Mouse (Mus musculus): ENCODE measurements around the gene Luzp1. TPM values are rescaled to one million over a fixed set of nuclear protein-coding genes. Genes with fewer than 3 reads are reported as not detected.

Gene Luzp1
- polyA plus RNA-seq, 1 experiment from 2014 or later: 135 TPM

DNA sequence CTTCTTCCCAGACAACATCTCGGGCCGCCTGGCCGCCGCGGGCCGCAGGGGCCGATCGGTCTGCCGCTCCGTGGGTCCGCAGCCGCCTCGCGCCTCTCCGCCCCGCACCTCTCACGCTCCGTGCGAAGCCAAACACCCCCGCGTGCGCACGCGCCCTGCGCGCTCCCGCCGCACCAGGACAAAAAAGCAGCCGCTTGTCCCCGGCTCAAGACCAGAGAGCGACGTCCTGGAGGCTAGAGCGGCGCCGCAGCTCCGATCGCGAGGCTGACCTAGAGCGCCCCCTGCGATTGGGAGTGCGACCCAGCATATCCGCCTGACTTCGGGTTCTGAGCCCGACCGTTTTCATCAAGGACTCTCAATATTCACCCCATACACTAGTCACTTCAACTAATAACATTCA is 133.0 kb downstream of the Luzp1 start, which contains the start of gene Kdm1a:
TSS of gene Kdm1a (minus strand) at position 156 of the 400 bp plus-strand sequence.
- H3K36me3 ChIP-seq: peaks cover 21% of the 10 kb centered on the region
- peaks cover 17% of the 10 kb centered on the region for H3K4me1 ChIP-seq
- H3K9me3 ChIP-seq (replicated peaks): no peaks in the 10 kb centered on the region
- no peaks in the 10 kb centered on the region for H3K27me3 ChIP-seq (ENCODE audit: low read depth, poor library complexity, severe bottlenecking)
- peak within 1 kb of the TSS; percentile 99 for H3K27ac ChIP-seq (replicated peaks)
- DNase-seq (ENCODE audit: low spot score): peak; percentile 97
- WGBS: under 1% methylated on average over 43 of the region's 45 CpGs
- H3K4me3 ChIP-seq: peak within 1 kb of the TSS; percentile 99

Other genes with a start within 250 kb of the Luzp1 start
- gene Tcea3, start 222.0 kb upstream of the Luzp1 start, polyA plus RNA-seq (2016; fragmentation: Nextera tagmentation; extraction: Ambion mirVana): 0.79 and 0.81 TPM in 2 replicates
- gene Zfp46, start 185.1 kb upstream of the Luzp1 start, polyA plus RNA-seq (2016; fragmentation: Nextera tagmentation; extraction: Ambion mirVana): 23.3 and 30.3 TPM in 2 replicates
- 229 and 258 TPM in 2 replicates for gene Hnrnpr, start 158.8 kb upstream of the Luzp1 start, polyA plus RNA-seq (2016; fragmentation: Nextera tagmentation; extraction: Ambion mirVana)
- gene Htr1d, start 46.2 kb upstream of the Luzp1 start, polyA plus RNA-seq (2016; fragmentation: Nextera tagmentation; extraction: Ambion mirVana): 0.23 and 0.39 TPM in 2 replicates
- 0.23 and 0.37 TPM in 2 replicates for gene 6030445D17Rik, start 7.5 kb upstream of the Luzp1 start, polyA plus RNA-seq (2016; fragmentation: Nextera tagmentation; extraction: Ambion mirVana)
- 51.4 and 55.2 TPM in 2 replicates for gene Kdm1a, start 133.0 kb downstream of the Luzp1 start, polyA plus RNA-seq (2016; fragmentation: Nextera tagmentation; extraction: Ambion mirVana)
- gene Tex46, start 140.7 kb downstream of the Luzp1 start, polyA plus RNA-seq (2016; fragmentation: Nextera tagmentation; extraction: Ambion mirVana): not detected in 2 replicates
- gene Lactbl1, start 152.9 kb downstream of the Luzp1 start, polyA plus RNA-seq (2016; fragmentation: Nextera tagmentation; extraction: Ambion mirVana): 0.06 TPM in 1 of 2 replicates, not detected in the other